Mouse (Mus musculus) embryo, embryonic 10 days (tissue): ENCODE measurements around the gene Lrrc8a.

Experiments
- DNase-seq: peaks from one replicate; pipeline ENCODE4 v3.0.0-alpha.2; 2015; ENCODE audit warnings: low spot score

Gene Lrrc8a

DNA sequence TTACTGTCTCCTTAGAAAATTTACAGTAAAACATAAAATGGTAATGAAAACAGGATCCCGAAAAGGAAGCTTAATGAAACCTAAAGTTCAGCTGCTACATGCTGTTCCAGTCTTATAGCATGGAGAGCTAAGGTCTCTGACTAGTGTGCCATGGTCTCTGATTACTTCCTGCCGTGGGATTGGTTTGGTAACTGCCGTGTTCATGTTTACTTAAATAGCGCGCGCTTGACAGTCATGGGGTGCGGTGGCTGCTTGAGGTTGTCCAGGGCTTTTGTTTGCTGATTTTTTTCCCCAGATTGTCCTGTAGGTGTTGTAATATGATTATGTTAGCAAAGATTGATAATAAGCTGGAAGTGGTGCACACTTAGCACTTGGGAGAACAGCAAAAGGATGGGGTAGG, 68.6 kb downstream of the Lrrc8a start:
- no peak for DNase-seq

DNA sequence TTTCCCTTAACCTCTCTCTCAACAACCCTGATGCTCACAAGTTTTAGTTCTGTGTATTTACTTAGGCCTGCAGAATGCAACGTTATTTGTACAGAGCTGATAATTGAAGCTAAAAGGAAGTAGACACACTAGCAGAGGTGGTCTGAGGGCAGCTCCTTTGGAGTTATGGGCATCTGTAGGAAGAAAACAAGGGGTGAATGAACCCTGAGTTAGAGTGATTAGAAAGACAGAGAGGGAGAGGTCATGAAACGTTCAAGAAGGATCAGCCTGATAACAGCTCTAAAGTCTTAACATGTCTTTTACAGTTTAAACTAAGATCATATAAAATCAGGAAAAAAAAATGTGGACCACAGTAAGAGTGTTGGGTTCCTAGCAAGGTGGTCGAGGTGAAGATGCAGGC, 71.8 kb downstream of the Lrrc8a start:
- no peak for DNase-seq

DNA sequence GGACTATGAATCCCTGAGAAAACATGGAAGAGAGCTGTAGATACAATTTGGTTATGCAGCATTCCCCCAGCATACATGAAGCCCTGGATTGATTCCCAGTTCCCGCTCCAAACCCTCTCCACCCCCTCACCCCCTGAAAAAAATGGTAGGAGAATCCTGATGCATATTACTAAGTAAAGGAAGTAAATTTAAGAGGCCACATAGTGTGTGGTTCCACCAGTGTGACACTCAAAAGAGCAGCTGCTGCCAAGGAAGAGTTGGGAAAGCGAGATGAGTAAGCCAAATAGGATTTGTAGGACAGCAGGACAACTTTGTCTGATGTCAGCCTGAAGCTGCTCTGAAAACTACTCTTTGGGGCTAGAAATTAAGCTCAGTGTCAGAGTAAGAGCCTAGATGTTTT, 74.0 kb downstream of the Lrrc8a start:
- no peak for DNase-seq
